Mouse (Mus musculus): ENCODE measurements around the gene Desi1.

The Desi1 gene

DNA sequence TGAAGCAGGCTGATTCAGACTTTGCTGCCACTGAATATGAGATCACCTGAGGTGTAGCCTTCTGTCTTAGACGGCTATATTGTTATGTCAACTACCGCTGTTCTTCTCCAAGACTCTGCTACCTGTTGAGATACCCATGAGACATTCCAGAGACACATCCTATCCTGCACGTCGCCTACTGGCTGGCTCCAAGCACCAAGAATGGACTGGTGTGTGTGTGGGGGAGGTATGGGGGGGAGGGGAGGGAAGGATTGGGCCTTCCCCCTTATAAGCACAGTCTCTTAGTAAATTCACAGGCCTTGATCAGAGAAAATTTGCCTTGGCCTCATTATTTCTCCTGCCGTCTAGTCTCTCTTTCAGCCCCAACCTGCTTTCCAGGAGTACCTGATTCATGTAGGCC is 65.8 kb downstream of the Desi1 start:
- DNase-seq (ENCODE audit: extremely low read depth, low read depth), result no peak

DNA sequence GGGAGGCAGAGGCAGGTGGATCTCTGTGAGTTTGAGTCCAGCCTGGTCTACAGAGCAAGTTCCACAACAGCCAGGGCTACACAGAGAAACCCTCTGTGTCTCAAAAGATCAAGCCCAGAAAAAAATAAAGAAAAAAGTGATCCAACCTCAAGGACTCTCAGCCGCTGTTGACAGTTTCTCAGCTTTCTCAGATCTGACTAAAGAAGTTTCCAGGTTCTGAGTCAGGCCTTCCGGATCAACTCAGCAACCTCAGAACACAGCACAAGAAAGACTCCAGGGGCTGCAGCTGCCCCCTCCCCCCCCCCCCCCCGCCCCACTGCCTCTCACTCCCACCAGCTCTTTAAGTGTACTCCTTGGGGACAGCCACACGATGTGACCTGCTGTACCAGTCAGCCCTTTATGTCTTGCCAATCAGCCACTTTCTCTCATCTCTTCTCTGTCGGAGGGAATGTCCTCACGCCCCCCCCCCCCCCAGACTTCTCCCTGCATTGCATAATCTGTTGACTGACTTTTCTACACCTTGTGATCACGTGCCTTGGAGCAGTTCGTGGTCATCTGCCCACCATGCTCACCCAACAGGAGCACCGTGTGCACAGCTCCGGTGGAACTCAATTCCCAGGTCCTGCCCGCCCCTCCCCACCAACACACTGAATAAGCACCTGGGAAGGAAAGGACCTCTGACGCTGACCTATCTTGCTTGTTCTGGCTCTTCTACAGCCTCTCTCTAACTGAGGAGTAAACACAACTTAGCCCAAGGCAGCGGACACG is 67.4 kb downstream of the Desi1 start:
- no peak for DNase-seq (ENCODE audit: extremely low read depth, low read depth)

DNA sequence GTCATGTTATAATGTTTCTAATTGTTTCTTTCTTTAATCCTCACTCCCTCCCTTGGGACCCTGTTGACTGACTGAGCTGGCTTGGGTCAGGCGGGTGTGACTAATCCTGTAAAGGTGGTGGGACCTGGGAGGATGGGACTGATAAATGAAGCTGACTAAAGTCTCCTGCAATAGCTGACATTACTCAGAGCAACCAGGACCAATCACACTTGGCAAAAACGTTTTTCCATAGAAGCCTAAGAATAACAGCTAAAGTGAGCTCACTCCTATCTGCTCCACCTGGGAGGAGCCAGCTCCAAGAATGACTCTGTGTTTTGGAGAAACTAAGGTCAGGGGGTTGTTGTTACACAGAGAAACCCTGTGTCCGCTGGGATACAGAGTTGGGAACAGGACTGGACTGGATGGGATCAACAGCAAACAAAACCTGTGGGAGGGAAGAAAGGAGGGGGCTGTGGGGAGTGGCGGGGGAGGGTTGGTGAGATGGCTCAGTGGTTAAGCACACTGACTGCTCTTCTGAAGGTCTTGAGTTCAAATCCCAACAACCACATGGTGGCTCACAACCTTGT is 68.6 kb downstream of the Desi1 start:
- DNase-seq (ENCODE audit: extremely low read depth, low read depth), result no peak

DNA sequence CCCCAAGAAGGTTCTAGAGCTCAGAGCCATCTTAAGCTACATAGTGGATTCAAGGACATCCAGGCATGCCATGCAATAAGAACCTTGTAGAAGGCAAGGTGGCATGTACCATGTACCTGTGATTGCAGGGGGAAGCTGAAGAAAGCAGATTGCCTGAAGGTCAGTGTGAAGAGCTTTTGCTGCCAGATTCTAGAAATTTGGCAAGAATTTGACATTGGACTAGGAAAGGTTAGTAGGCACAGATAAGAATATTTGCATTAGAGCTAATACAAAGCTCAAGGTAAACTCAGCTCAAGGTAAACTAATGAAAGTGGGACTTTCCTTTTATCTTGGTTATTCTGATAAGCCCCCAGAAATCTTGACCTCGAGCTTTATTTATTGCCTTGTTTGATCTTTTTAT is 69.4 kb downstream of the Desi1 start:
- DNase-seq (ENCODE audit: extremely low read depth, low read depth), result no peak

DNA sequence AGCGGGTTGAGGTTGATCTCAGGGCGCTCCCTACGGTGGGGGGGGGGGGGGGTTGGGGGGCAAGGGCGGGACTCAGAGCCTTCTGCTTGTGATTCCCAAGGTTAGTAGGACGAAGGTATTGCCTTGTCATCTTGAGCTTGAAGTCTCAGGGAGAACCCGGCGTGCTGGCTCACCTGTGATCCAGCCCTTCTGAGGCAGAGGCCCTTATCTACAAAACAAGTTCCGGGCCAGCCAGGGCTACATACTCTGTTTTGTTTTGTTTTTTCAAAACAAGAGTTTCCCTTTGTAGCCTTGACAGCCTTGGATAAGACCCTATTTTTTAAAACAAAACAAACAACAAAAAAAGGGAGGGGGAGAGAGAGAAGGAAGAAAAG is 72.6 kb downstream of the Desi1 start:
- no peak for DNase-seq (ENCODE audit: extremely low read depth, low read depth)

DNA sequence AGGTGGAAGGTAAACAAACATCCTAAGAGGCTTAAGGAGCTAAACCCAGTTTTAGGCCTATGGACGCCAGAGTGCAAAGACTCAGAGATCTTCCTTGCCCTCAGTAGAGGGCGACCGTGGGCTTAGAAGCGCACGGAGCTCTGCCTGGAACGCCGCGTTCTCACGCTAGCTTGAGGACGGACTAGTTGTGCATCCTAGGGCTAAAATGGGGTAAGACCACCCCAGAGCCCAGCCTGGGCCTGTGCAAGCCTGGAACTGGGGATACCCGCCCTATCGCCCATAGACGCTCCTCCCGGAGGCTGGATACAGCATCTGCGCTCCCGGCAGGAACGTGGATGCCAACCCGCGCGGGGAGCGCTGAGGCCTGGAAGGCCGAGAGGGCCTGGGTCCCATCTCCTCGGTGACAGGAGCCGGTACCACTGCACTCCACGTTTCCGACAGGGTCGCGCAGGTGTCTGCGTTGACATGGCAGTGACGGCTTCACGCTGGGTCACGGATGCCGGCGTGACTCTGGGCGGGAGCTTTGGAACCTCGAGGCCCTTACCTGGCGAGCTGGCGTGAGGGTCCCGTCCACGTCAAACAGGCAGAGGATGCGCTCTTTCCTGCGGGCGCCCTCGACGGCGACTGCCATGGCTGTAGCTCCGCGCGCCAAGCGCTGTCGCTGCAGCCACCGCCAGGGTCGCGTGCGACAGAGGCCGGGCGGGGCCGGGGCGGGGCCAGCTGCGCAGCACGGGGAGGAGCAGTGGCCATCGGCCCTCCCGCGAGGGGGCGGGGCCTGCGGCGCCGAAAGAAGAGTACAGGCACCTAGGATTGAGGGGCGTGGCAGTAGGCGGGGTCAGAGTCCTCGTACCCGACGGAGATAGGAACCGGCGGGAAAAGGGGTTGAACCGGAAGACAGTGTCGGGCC is 73.2 kb downstream of the Desi1 start, which contains the start of gene Pmm1:
Gene Pmm1 (minus strand): TSS at position 760 of the 907 bp plus-strand sequence.
- peak; percentile 92 for DNase-seq (ENCODE audit: extremely low read depth, low read depth)

DNA sequence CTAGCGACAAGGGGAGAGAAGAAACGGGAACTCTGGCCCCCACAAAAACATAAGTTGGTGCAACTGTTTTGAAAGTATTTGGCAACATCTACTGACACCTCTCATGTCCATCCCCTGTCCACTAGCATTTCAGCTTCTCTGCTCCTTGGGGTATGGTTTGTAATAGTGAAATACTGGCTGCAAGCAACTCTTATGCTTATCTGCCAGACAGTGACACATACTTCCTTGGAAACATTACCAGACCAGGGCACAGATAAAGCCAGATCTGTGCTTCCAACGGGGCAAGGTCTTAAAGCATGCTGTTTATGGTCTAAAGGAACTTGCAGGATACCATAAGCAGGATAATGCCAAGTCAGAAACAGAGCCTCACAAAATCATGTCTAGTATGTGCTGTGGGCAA is 74.8 kb downstream of the Desi1 start:
- peak; percentile 26 for DNase-seq (ENCODE audit: extremely low read depth, low read depth)

DNA sequence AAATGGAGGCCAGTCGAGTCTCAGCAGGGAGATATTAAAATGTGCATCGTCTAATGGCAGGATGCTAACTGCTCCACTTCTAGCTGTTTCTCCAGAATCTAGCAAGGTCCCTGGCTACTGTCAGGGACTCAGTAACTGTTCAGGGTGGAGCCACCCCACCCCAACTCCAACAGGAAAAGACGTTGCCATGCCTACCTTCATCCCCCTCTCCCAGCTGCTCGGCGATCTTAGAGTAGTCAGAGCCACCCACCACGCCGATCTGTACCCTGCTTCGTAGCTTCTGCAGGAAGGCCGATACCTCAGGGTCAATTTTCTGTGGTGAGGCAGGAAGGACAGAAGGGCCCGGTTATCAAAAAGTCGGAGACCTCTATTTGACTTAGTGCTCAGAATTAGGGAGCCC is 76.1 kb downstream of the Desi1 start:
- DNase-seq (ENCODE audit: extremely low read depth, low read depth), result no peak

DNA sequence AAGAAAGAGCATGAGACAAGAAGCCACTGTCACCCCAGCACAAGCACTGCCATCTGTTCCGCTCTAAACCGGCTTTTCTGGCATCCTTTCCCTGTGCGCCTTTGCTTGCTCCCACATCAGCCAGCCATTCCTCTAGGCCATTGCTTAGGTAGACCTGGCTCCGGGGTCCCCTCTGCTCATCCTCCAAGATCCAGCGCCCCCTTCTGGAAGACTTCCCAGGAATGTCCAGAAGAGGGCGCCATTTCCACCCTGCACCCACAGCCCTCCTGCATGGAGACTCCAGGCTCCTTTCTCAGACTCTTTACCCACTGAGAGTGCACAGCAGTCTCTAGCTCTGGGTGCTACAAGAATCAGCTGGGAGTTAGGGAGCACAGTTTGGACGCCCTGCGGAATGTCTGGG is 77.2 kb downstream of the Desi1 start:
- peak; percentile 17 for DNase-seq (ENCODE audit: extremely low read depth, low read depth)

DNA sequence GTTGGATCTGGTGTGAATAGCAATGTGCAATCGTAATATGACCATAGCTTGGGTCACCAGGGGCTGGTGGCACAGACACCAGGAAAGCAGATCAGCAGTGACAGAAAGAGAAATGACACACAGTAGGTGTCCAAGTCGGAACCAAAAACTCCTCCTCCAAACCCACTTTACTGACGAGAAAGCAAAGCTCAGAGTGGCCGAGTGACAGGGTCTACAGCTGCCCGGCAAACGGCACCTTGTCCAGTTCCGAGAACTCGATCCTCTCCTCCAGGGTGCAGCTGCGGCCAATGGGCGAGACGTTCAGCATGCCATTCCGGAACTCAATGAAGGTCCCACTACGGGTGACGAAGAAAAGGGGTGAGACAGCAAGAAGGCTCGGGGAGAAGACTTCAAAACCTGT is 78.2 kb downstream of the Desi1 start:
- DNase-seq (ENCODE audit: extremely low read depth, low read depth), result no peak

DNA sequence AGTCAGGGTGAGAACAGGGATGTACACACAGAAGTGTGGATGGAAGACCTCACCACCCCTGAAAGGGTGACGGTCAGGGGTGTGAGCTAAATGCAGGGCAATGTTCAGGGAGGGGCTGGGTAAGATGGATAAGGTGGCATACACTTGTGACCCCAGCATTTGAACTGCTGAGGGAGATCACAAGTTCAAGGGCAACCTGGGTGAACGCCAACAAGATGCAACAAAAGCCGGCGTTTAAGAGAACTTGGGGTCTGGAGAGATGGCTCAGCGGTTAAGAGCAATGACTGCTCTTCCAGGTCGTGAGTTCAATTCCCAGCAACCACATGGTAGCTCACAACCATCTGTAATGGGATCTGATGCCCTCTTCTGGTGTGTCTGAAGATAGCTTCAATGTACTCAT is 78.9 kb downstream of the Desi1 start:
- no peak for DNase-seq (ENCODE audit: extremely low read depth, low read depth)

DNA sequence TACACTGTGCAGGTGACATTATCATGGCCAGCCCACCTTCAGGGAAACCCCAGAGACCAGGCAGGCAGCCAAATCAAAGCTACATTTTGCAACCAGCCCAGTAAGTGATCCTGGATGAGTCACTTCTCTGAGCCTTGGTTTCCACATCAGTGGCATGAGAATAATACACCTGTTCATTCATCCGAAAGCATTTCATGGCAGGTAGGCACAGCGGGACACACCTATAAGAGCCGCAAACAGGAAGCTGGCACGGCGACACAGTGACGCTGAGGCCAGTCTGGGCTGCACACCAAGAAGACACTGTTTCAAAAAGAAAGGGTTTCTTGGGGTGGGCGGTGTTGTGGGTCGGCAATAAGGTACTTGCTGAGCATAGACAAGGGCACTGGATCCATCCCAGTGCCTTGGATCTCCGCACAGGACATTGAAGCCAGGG is 79.5 kb downstream of the Desi1 start:
- DNase-seq (ENCODE audit: extremely low read depth, low read depth), result no peak

DNA sequence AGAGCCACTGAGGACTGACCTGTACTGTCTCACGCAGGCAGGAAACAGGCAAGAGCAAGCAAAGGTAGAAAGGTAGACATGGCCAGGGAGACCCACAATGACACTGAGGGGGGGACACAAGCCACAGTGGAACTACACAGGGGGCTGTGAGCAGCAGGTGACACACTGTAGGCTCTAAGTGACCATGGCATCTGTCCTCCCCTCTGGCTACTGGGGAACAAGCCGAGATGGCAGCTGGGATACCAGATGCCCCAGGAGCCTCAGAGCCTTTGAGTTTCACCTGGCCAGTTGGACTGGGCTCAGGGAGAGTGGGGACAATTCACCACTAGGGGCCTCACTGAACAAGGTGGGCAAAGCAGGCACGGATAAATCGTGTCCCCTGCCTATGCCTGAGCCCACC is 81.4 kb downstream of the Desi1 start:
- DNase-seq (ENCODE audit: extremely low read depth, low read depth), result no peak

DNA sequence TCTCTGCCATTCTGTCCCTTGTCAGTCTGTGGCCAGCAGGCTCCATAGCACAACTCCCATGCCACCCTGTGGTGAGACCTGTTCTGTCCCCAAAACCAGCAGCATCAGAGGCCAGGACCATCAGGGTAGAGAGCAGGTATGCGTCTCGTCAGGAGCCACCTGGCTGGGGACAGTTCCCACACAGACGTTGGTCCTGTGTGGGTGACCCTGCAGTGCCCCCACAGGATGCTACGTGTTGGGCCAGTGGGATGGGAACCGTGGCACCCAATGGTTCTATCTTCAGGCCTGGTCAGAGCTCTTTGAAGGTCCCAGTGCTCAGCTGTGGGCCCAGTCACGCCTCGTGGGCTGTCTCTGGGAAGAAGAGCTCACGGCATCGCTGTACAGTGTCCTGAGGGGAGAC is 82.5 kb downstream of the Desi1 start:
- DNase-seq (ENCODE audit: extremely low read depth, low read depth), result no peak

DNA sequence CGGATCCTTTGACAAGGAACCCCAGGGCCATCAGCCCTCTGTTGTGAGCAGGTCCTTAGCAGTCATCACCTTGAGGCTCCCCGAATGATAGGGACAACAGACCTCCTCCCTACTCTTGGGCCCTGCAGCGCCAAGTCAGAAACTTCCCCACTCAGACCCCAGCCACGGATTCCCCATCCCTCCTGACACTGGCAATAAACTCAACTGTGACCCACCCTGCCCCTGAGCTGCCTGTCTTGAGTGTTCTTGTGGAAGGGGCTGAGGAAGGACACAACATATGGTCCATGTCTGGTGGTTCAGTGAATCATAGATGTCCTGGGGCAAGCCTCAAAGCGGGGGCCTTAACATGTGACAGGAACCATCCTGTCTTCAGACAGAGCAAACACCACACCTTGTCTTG is 82.9 kb downstream of the Desi1 start:
- no peak for DNase-seq (ENCODE audit: extremely low read depth, low read depth)

DNA sequence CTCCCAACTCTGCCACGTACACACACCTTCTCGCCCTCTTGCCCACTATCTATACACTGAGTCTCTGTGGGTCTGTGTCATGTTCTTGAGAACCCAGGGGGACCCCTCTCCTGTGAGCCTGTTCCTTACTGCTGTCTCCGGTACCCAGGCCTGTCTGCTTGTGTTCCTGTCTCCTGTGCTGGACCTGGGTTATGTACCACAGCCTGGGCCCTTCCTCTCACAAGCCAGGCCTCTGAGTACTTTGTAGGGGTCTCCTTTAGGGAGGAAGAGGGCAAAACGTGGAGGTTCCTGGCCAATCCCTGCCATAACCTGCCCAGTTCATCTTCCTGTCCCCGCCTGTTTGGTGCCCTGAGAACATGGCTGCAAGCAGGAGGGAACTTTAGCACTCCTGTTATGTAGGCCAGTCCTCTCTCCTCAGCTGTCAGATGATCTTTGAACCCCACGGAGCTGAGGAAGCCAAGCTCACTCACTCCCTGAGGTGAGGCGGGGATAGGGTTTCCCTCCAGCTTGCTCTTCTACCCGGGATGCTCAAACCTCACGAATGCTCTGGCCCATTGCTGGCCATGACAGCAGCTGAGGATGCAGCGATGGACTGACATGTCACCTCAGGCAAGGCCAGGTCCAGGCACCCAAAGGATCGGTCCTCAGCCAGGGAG is 84.1 kb downstream of the Desi1 start:
- DNase-seq (ENCODE audit: extremely low read depth, low read depth), result no peak

DNA sequence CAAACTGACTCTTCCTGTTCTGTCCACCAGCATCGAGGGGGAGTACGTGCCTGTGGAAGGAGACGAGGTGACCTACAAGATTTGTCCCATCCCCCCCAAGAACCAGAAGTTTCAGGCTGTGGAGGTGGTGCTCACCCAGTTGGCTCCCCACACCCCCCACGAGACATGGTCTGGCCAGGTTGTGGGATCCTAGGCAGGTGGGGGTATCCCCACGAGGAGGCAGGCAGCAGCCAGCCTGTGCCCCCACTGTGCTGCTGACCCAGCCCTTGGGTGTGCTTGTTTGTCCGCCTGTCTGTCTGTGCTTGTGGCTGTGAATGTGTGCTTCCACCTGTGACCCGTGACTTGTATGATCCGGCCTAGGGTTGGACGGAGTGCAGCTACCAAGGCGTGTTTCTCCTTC is 84.6 kb downstream of the Desi1 start:
- DNase-seq (ENCODE audit: extremely low read depth, low read depth), result no peak

DNA sequence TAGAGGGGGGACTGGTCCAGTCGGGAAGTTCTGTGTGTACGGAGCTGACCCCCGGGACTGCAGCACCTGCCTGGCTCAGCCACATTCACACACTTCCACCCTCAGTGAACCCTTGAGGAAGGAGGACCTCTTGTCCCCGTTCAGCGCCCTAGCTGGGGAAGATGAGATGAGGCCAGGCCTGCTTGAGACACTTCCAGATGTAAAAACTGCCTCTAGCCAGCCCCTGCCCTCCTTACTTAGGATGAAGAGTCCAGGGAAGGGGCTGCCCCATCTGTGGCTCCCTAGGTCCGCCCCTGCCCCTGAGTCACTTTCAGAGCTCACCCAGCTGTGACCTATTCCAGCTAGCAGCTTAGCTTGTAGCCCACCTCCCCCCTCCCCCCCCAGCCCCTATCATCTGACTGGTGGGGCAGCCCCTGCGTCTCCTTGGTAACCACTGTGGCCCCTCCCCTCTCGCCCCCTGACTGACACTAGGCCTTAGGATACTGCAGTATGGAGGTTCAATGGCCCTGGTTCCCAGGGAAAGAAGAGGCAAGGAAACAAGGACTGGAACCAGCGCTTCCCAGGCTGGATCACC is 90.4 kb downstream of the Desi1 start:
- no peak for DNase-seq (ENCODE audit: extremely low read depth, low read depth)

All from MEL-GATA-1-ER (cell line).